Mouse (Mus musculus): ENCODE measurements at regions not wholly inside any gene's neighbourhood (a gene's known extent, or its start where the extent isn't known, plus 50 kb on each side); places are given as distances from the start of the nearest gene placed in this dataset.
"Not testable (repeated sequence)": the region's sequence is repeated elsewhere in the genome, so short reads cannot be mapped to it uniquely, and the experiment has no call there.

DNA sequence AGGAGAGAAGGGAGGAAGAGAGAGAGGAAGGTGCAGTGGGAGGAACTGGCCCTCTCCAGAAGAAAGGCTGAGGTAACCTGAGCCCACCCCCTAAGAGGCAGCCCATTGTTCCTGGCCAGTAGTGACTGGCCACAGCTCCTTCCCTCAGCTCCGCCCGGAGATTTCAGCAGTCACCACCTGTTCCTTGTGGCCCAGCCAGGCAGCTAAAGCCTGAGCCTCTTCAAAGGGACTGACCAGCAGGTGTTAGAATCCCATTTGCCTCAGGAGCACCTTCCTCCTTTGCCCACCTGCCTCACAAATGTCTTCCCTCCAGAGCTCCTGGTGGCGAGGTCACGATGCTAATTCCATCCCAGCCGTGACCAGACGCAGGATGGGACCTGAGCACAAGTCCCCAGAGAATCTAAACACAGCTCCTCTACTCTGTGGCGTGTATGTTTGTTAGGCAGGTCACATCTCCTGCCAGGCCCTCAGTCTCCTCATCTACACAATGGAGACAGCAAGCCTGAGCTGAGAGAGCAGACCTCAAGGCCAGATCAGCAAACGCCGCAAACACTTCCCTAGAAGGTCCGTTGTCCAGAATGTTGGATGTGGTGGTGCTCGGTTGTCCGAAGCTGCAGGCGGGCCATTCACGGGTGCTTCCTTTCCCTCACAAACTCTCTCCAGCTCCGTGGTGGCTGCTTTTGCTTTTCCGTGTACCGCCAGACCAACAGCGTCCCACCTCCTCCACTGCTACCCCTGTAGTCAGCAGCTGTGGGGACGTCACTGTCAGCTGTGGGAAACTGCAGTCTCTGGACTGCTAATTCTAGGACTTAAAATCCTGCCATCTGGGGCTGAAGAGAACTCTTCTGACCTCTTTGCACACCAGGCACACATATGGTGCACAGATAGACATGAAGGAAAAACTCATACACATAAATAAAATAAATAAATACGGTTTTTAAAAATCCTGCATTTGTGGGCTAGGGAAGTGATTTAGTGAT, 145.8 kb upstream of the Rad23b start:
- no peak for DNase-seq

DNA sequence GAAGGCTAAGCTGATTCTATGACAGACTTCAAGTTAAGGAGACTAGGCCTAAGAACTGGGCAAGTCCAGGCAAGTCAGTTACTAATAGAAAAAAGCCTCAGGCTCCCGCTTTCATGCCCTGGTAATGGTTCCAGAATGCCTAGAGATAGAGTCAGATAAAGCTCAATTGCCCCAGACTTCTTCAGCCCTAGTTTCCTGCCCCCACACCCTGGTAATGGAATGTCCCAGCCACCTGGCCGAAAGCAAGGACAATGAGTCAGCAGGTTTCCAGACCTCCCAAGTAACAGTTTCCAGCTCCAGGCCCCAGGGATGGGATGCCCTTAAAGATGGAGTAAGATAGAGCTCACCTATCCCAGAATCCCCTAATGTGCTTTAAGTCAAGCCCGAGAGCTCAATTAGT, 143.6 kb upstream of the Rad23b start:
- DNase-seq, result no peak

DNA sequence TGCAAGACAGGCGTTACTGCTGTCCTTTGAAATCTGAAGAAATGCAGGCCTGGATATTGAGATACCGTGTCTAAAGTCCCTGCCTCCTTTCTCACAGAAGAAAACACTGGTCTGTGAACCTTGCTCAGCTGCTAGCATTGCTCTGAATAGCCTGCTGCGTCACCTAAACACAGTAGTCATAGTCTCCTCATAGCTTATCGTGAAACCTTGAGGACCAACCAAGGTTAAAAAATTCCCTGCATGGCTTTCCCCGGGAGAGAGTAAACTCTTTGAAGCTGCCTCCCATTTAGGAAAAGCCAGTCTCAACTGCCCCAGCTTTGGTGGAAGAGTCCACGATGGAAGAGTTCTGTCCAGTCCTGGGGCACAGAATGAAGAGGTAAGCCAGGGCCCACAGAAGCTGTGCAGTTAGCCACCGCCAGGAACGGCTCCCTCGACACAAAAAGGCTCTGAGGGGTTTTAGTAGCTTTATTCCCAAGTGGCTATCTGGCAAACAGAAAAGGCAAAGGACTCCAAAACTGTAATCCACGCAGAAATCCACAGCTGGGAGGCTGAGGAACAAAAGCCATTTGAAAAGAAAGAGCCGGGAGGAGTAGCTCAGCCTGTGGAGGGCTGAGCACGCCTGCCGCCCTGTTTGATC, 142.0 kb upstream of the Rad23b start:
- no peak for DNase-seq

DNA sequence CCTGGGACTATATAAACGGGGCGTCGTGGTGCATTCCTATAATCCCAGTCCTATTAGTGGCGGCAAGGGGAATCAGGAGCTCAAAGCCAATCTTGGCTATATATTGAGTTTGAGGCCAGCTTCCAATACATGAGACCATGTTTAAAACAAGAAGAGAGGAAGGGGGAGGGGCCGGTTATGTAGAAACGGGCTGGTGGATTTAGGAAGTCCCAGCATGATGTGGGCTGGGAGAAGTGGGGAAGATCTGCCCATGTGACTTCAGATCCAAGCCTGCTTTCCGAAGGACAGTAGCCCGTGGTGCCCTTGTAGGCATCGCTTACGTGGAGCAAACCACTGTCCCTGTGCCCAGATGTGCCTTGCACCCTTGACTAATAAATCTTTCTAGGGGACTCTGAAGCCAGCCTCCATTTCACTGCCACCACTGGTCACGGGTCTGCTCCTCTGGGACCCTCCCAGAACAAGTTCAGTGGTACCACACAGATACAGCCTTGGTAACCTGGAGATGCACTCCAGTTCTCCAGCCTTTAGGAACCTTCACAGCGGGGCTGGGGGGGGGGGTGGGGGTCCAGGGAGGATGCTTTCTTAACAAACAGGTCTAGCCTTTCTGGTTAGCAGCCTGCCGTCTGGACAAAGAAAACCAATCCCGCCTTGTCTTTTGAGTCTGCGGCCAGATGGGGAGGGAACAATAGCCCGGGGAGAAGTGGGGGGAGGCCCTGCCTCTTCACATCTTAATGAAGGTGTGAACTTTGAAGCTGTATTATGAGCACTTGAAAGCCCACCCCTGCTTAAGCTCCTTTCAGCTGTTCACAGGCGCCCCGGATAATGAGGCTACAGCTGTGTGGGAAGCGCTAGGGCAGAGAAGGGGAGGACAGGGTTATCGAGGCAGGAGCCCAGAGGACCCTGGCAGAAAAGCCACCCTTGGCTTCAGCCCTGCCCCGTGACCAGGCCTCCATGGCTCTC, 141.2 kb upstream of the Rad23b start:
- no peak for DNase-seq

DNA sequence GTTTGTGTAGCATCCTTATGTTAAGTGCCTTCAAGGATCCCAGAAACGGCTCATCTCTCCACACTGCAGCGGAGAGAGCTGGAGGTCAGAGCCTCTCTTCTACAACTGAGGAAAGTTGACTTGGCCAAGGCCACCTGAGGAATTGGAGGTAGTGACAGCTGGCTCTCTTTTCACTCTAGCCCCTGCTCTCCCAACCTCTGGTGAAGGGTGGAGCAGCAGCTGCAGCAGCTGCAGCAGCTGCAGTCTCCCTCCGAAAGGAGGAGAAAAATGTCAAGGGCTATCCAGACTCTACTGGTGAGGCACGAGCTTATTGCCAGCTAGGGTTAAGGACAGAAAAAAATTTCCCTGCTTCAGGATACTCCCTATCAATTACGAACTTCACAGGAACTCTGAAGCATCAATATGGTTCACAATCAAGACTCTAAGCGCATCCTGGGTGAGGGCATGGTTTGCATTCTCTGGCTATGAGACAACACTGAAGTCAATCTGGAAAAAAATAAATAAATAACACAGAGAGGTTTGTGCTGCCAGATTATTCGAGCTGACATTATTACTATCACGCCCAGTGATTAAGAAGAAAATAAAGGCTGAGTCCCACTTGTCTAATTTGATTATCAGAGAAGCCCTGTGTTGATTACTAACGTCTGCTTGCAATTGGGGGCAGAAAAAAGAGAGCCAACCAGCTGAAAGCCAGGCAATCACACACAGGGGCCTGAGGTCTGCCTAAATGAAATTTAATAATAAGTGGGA, 134.2 kb upstream of the Rad23b start:
- DNase-seq, result no peak

DNA sequence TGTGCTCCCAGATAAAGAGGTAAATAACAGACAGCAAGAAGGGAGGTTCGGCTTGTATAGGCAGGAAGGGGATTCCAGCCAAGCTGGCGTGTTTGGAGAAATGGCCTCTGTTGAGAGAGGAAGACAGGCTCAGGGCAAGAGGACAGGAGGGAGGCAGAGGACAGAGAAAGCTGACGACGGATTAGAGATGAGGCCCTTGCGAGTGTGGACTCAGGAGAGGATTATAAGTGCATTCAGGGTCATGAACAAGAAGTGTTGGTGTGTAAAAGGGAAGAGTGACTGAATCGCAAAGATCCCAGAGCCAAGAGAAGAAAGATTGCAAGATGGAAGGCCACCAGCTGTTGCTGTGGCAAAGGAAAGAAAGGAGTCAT, 133.7 kb upstream of the Rad23b start:
- DNase-seq, result no peak

DNA sequence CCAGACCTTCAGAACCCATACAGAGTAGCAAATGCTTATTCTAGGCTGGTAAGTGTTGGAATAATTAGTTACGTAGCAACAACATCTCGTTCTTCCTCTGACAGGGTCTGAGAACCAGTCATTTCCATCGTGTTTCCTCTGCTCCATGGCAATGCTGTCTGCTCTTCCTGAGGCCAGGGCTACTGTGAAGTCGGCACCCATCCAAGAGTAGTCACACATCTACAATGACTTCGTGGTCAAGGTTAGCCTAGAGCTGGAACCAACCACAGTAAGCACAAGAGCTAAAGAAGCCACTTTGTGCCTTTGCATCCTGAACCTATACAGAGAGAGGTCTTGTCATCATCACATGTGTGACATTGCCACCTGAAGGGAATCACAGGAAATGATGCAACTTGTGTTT, 124.1 kb upstream of the Rad23b start:
- DNase-seq, result no peak

DNA sequence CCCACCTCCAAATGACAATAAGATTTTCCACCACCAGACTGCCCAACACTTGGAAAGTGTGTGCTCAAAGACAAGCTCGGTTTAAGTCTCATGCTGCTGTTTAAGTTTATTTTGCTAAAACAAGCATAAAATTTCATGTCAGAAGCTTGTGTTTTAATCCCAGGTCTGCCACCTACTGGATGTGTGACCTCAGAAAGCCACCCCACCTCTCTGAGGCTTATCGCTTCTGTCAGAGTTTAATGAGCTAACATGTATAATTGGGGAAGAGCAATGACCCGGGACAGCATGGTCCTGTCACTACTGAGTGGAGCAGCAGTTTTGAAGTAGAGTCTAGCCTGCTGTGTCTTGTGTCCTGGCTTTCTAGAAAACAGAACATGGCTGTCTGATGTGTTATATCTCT, 122.4 kb upstream of the Rad23b start:
- DNase-seq, result no peak

DNA sequence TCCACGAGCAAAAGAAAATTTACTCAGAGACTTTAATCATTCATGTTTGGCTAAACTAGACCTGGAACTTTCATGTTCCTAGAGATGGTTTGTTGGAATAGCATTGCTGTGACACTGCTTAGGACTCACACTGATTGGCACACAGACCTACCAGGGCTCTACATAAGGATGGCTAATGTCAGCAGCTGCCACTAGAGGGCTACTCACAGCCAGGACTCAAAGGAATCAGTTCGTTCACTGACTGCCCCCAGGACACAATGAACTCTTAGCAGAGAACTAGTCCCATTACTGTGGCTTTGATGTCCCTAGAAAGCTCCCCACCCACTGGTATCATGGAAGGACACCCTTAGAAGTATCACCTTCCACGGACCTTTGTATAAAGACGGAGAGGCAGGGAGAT, 118.3 kb upstream of the Rad23b start:
- no peak for DNase-seq

DNA sequence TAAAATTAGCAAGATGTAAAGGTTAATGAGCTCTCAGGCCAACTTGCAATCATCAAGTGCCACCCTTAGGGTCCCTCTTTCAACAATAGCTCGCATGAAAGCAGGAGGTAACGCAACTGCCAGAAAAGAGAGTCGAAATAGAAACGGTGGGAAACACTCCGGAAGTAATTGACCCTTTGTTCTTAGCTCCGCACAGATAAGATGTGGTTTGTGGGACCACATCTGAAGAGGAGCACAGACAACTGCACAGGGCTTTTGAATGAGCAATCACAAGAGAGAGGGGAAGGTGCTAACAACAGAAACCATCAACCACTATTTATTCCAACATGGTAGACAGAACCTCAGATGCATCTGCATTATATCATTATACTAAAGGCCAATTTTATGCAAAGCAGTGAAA, 112.0 kb upstream of the Rad23b start:
- DNase-seq, result no peak

DNA sequence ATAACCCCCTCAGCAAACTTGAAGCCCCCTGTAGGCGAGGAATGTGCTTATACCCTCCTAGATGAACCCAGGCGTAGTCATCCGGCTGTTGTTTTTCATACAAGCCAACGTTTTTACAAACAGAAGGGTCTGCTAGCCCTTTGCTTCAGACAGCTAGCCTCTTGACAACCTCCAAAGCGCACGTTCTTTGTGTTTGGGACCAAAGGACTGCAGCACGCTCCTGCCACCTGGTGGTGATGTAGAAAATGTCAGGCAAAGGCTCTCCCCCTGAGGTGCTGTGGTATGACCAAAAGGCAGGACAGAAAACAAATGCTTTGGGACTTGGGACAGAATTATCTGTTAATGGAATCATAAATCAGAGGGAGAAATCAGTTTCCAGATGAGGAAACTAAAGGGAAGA, 109.4 kb upstream of the Rad23b start:
- peak; percentile 29 for DNase-seq

DNA sequence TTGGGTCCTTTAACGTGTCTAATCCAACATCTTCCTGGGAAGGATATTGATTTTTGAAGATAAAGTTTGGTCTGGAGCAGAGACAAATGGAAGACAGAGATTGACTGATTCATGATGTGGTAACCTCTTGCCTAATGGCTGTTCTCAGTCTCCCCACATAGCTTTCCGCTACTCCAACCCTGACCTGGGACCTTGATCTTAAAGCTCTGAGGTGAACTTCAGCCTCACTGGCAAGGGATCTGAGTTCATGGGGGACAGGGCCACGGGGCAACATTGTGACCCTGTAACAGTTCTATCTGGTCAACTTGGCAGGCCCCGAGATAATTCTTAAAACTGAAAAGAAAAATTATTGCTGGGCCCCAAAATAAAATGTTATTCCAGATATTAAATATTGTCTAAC, 107.5 kb upstream of the Rad23b start:
- no peak for DNase-seq

DNA sequence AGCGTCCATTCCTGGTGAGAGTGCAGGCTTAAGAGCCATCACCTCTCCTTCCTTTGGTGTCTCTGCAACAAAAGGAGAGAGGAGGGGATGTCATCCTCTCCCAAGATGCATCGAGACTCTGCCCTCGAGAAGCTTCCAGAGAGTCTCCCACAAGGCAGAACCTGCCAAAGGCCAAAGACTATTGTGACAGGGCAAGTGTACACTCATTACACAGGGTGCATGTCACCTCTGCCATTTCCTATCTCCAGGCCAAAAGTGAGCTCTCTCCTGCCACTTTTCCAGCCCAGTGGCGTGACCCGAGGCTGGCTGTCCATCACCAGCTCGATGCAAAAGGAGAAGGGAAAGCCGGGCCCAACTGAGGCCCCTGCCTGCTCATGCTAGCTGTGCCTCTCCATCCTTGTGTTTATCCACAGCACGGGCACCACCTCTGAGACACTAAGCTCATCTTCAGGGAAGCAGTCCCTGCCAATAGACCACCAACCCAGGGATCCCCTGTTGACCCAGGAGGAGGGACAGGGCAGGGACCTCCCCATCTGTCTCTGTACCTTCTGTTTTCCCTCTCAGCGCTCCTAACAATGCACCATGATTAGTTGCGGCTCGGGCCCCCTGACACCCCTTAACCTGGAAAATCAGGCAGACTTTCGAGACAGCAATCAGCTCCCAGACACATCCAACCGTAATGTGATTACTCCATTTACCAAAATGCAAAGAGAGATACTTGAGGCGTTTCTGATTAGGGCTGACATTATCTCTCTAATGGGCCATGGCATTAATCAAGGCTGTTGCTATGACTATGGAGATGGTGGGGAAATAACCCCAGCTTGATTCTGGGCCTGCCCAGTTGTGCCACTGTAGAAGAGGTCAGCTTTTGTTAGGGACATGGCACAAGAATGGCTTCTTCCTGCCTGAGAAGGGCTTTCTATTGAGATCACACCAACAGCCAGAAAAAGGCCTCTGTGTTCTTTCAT, 106.5 kb upstream of the Rad23b start:
- no peak for DNase-seq

DNA sequence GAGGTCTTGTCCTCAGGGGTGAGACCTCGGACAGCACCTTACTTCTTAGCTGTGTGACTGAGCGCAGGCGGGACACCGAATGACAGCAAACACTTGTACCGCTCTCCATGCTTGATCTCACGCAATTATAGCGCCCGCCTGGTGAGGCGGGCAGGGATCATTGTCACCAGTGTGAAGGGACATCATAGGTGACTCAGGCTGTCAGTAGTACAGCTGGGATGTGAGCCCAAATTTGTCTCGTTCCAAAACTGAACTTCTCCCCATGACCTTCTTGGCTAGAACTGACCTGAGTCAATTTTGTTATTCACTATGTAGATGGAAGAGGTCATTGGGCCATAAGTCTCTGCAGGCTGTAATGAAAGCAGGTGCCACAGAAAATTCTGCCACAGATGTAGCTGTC, 104.1 kb upstream of the Rad23b start:
- no peak for DNase-seq

DNA sequence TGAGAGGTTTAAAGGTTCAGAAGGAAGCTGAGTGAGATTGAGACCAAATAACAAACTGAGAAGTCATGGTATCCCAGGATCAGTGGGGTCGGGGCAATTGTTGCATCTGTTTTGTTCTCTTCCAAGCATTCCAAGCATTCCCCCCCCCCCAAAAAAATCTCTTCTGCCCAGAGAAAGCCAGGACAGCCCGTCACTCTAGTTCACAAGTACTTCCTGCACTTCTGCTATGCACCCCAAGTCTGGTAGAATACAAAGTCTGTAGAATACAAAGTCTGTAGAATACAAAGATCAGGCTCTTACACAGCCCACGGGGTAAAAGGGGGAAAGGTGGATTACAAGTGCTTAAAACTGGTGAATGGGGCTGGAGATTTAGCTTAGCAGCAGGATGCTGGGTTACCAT, 99.5 kb upstream of the Rad23b start:
- no peak for DNase-seq

DNA sequence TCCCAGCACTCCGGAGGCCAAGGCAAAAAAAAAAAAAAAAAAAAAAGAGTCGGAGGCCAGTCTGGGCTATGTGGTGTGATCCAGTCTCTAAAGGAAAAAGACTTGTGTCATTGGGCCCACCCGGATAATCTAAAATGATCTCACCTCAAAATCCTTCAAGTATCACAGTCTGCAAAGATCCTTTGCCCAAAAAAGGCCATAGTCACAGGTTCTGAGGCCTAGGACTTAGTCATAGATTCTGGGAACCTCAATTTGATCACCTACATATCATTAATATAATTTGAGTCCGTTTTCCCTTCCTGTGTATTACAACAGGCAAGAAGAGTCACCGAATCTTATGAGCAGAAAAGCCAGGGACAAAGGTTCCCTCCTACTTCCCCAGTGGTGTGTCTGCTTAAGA, 98.3 kb upstream of the Rad23b start:
- DNase-seq, result no peak

DNA sequence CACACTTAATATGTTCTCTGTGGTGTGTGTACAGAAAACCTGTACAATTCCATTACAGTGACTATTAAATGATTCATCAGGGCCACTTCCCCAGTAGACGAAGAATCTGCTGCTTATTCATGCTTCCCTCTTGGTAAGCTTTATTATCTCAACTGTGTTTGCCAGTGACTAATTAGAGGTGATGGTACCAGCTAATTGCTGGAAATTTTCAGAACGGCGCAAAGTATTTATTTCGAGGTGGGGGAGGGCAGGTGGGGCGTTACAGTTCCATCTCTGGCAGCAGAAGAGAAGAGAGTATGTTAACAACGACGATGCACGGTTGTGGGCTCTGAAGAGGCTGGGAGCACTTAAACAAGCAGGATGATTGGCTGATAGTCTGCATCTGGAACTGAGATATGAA, 96.1 kb upstream of the Rad23b start:
- no peak for DNase-seq

DNA sequence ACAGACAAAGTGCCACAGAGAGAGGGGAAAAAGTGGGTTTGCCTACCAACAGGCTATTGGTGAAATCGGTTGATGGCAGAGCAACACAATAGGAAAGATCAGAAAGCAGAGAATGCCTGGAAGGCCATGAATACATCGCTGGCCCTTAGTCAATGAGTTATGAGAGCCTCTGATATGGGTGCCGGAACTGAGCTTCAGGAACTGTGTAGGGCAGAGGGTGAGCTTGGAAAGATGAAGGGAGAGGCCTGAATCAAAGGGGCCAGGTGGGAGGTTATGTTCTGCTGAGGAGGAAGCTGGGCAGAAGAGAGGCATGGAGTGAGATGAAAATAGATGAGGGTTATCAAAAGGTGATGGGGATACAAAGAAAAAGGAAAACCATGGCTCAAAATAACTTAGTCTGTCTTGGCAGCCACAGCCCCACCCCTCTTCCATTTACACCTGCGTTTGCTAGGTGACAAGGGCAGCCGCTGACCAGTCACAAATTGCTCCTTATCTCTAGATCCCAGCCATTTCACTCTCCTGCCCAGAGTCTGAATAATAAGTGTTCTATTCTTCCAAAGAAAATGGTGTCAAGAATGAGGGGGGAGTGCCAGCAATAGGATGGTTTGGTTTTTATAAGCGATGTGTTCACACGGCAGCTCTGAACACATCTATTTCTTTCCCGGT, 77.7 kb upstream of the Rad23b start:
- no peak for DNase-seq

DNA sequence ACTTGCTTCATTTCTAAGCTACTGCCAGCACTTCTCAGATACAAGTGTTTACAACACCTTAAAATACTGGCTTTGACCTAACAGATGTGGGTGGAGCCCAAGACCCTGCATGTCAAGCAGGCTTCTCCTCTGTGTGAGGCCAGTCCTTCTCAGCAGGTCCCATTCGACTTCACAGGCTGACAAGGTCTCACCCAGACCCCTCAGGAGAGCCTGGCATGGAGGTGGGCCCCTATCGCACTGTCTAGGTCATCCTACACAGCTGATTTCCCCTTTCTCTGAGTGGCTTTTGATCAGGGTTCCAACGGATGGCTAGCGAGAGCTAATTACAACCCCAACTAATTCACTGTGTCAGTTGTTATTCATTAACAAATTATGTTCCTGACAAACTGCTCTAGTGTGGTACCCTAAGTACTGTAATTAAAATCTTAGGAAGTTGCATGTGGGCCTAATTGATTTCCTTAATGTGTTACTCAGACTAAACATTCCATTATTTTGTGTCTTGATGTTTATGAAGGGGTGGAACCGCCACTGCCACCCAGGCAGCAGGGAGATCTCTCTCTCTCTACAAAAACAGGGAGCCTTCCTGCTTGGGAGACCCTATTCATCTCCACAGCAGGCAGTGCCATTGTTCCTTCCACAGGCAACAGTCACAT, 73.4 kb upstream of the Rad23b start:
- DNase-seq, result no peak

DNA sequence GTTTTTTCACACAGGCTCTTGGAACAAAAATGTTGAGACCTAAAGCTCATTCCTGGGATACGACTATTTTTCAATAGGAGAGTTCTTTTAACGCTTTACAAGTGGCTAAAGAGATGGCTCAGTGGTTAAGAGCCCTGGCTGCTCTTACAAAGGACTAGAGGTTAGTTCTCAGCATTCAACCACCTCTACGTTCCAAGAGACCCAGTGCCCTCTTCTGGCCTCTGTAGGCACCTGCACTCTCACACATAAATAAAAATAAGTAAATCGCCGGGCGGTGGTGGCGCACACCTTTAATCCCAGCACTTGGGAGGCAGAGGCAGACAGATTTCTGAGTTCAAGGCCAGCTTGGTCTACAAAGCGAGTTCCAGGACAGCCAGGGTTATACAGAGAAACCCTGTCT, 70.5 kb upstream of the Rad23b start:
- DNase-seq, result not testable (repeated sequence)
